Mouse (Mus musculus) heart, embryonic 10.5 days (tissue): ENCODE results near the gene Lims1. TPM values are rescaled to one million over a fixed set of nuclear protein-coding genes. Genes with fewer than 3 reads are reported as not detected.

Experiments
- DNase-seq: peaks from one replicate; pipeline ENCODE4 v3.0.0-alpha.2; 2017; ENCODE audit warnings: low spot score
- H3K27ac ChIP-seq: fragments of 300-500 bp; sonication (generic); 2 replicates; pipeline ENCODE4 v1.5.1; 2016; ENCODE audit warnings: mild to moderate bottlenecking
- H3K27me3 ChIP-seq: fragments of 300-500 bp; sonication (generic); 2 replicates; pipeline ENCODE4 v1.6.1; 2016; ENCODE audit warnings: mild to moderate bottlenecking; ENCODE audit not compliant: poor library complexity, insufficient read depth, severe bottlenecking
- H3K36me3 ChIP-seq: fragments of 300-500 bp; sonication (generic); 2 replicates; pipeline ENCODE4 v1.6.1; 2016; ENCODE audit warnings: mild to moderate bottlenecking, moderate library complexity
- H3K4me1 ChIP-seq: fragments of 300-500 bp; sonication (generic); 2 replicates; pipeline ENCODE4 v1.6.1; 2016; ENCODE audit warnings: mild to moderate bottlenecking
- H3K4me3 ChIP-seq: fragments of 300-500 bp; sonication (generic); 2 replicates; pipeline ENCODE4 v1.5.1; 2016; ENCODE audit warnings: mild to moderate bottlenecking, moderate library complexity
- H3K9me3 ChIP-seq: fragments of 300-500 bp; sonication (generic); 2 replicates; pipeline ENCODE4 v1.6.1; 2016; ENCODE audit warnings: mild to moderate bottlenecking, moderate library complexity
- WGBS: fragments of 180-500 bp; shearing (Covaris S2); methylation state at CpG from one replicate; pipeline ENCODE4 v1.1.7; 2016; 5-methylcytosine and 5-hydroxymethylcytosine counted together
- polyA plus RNA-seq: library from polyadenylated mRNA; unstranded; fragments of >200 nt; fragmentation: Nextera tagmentation; extraction: Ambion mirVana; gene quantifications from 2 replicates; pipeline ENCODE4 v1.2.1, GENCODE M21; 2016

The Lims1 gene
- polyA plus RNA-seq, 1 experiment from 2014 or later: 121 TPM

DNA sequence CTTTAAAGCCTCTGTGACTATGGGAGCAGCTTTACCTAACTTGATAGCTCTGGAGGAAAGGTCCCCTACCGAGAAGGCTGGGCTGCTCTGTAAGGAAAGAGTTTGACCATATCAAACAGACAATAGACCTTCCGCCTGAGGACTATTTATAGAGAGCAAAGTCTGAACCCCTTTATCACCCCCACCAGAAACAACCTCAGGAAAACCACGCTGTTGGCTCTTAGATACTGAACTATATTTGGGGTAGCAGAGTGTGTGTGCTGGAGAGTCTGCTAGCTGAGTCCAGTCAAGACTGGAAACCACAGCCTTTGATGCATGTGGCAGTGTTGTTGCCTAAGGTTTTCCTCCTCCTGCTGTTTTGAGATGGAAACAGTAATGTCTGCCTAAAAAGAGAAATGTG is 31.3 kb downstream of the Lims1 start:
- Histone ChIP-seq H3K36me3 (0 out of 2 replicates have a peak, but pooled peaks cover 5% of the 10 kb centered on the region), H3K27ac (peak overlapping the region; percentile 84), H3K4me1 (peaks cover 47% of the 10 kb centered on the region), H3K4me3 (peak overlapping the region; percentile 27; the same call in 1 of the 2 replicates), H3K27me3 (no peaks in the 10 kb centered on the region), H3K9me3 (no peaks in the 10 kb centered on the region)
- WGBS: 11% methylated on average over 3 of the region's 3 CpGs
- DNase-seq: peak; percentile 86

DNA sequence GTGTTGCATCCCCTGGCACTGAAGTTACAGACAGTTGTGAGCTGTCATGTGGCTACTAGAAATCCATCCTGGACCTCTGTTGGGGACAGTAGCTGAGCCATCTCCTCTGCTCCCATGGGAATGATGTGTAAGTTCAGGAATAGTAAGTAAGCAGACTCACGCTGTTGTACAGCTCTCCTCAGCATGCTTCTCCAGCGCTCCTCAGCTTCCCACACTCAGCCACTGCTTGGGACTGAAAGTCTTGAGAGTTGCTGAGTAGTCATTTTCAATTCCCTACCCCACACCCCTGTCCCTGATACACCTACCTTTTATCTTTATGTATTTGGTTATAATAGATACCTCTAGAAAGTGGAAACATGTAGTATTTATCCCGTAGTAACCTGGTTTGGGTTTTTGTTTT is 33.2 kb downstream of the Lims1 start:
- 89% methylated on average over 3 of the region's 3 CpGs for WGBS
- no peak for DNase-seq
- no peaks in the 10 kb centered on the region for H3K9me3 ChIP-seq
- no peaks in the 10 kb centered on the region for H3K27me3 ChIP-seq
- H3K4me3 ChIP-seq: no peak overlapping the region
- peaks cover 37% of the 10 kb centered on the region for H3K4me1 ChIP-seq
- H3K36me3 ChIP-seq: 0 out of 2 replicates have a peak, but pooled peaks cover 5% of the 10 kb centered on the region
- H3K27ac ChIP-seq: no peak overlapping the region

- DNase-seq: no peak
- no peaks in the 10 kb centered on the region for H3K36me3 ChIP-seq
- H3K4me1 ChIP-seq: peaks cover 33% of the 10 kb centered on the region
- no peak overlapping the region for H3K27ac ChIP-seq
- no peaks in the 10 kb centered on the region for H3K27me3 ChIP-seq
- H3K9me3 ChIP-seq: no peaks in the 10 kb centered on the region
- 70% methylated on average over 2 of the region's 2 CpGs for WGBS
- H3K4me3 ChIP-seq: no peak overlapping the region
Observed at GRCm38 (mm10) chr10:58359123-58359522, 35.9 kb downstream of the Lims1 start.

- Histone ChIP-seq H3K4me1 (peaks cover 32% of the 10 kb centered on the region), H3K27me3 (no peaks in the 10 kb centered on the region), H3K36me3 (no peaks in the 10 kb centered on the region), H3K4me3 (no peak overlapping the region), H3K27ac (no peak overlapping the region), H3K9me3 (no peaks in the 10 kb centered on the region)
- WGBS: 84% methylated on average over 7 of the region's 7 CpGs
- DNase-seq: no peak
Observed at GRCm38 (mm10) chr10:58359952-58360351, 36.7 kb downstream of the Lims1 start.

- no peak overlapping the region for H3K27ac ChIP-seq
- H3K4me3 ChIP-seq: no peak overlapping the region
- no peaks in the 10 kb centered on the region for H3K36me3 ChIP-seq
- DNase-seq: no peak
- no peaks in the 10 kb centered on the region for H3K9me3 ChIP-seq
- WGBS: 61% methylated on average over 1 of the region's 1 CpGs
- H3K4me1 ChIP-seq: peaks cover 25% of the 10 kb centered on the region
- no peaks in the 10 kb centered on the region for H3K27me3 ChIP-seq
Observed at GRCm38 (mm10) chr10:58362745-58363144, 39.5 kb downstream of the Lims1 start.

- H3K27ac ChIP-seq: peak overlapping the region; percentile 60; the same call in 1 of the 2 replicates
- H3K9me3 ChIP-seq: no peaks in the 10 kb centered on the region
- H3K4me1 ChIP-seq: peaks cover 45% of the 10 kb centered on the region
- no peak for DNase-seq
- H3K36me3 ChIP-seq: no peaks in the 10 kb centered on the region
- 83% methylated on average over 5 of the region's 5 CpGs for WGBS
- H3K4me3 ChIP-seq: no peak overlapping the region
- no peaks in the 10 kb centered on the region for H3K27me3 ChIP-seq
Observed at GRCm38 (mm10) chr10:58364770-58365515, 41.7 kb downstream of the Lims1 start.

DNA sequence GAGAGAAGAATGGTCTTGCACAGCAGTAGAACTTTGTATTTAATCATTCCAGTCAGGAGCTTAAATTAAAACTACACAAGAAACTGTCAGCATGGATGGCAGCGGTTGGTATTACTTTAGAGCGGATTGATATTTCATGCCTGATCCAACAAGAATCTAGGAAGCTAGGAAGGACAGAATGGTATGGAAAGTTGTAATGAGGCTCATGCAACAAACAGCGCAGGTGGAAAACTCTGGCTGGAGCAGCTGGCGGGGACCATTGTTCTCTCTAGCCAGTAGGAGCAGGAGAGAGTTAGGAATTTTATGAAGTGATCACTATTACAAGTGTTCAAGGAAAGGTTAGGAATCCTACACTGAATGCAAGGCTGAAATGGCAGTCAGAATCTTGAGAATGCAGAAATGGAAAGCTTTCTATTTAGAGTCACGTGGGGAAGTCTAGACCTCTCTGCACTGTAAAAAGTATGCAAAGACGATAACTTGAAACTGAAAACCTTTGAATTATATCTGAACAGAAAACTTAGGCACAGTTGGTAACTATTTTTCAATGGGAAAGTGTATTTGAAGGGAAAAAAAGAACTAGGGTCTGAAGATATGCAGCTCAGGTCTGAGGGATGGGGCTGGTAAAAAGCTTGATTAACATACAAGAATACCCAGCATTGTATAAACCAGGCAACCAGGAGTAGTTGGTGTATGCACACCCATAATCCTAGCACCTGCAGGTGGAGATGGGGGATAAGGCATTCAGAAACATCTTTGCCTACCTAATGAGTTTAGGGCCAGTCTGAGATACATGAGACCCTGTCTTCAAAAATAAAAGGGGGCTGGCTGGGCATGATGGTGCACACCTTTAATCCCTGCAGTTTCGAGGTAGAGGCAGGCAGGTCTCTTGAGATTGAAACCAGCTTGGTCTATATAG is 45.8 kb downstream of the Lims1 start:
- H3K9me3 ChIP-seq: no peaks in the 10 kb centered on the region
- H3K4me1 ChIP-seq: peaks cover 54% of the 10 kb centered on the region
- no peak overlapping the region for H3K4me3 ChIP-seq
- H3K36me3 ChIP-seq: no peaks in the 10 kb centered on the region
- H3K27ac ChIP-seq: peak overlapping the region; percentile 42; the same call in 1 of the 2 replicates
- WGBS: 75% methylated on average over 7 of the region's 7 CpGs
- no peak for DNase-seq
- no peaks in the 10 kb centered on the region for H3K27me3 ChIP-seq

GRCm38 (mm10) chr10:58369707-58370093 is 46.4 kb downstream of the Lims1 start:
- 10% methylated on average over 3 of the region's 3 CpGs for WGBS
- H3K4me3 ChIP-seq: no peak overlapping the region
- no peaks in the 10 kb centered on the region for H3K9me3 ChIP-seq
- no peaks in the 10 kb centered on the region for H3K27me3 ChIP-seq
- H3K27ac ChIP-seq: peak overlapping the region; percentile 85; the same call in 1 of the 2 replicates
- no peak for DNase-seq
- no peaks in the 10 kb centered on the region for H3K36me3 ChIP-seq
- H3K4me1 ChIP-seq: peaks cover 48% of the 10 kb centered on the region

DNA sequence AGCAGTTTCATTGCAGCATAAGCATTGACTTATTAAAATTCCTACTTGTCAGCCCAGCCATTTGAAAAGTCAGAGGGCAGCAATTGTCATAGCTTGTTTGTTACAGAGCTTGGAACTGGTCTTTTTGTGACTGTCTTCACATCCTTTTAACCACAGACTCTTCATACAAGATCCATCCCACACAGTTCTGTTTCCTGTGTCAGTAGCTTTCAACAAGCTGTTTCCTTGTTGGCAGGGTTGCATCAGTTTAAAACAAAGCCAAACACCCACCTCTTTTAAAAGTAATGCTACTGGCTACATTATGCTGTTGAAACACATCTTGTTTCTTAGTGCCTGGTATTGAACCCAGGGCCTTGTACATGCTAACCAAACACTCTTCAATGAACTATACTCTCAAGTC is 46.9 kb downstream of the Lims1 start:
- no peaks in the 10 kb centered on the region for H3K9me3 ChIP-seq
- H3K27me3 ChIP-seq: no peaks in the 10 kb centered on the region
- no peak overlapping the region for H3K4me3 ChIP-seq
- H3K36me3 ChIP-seq: no peaks in the 10 kb centered on the region
- peaks cover 43% of the 10 kb centered on the region for H3K4me1 ChIP-seq
- no peak for DNase-seq
- H3K27ac ChIP-seq: peak overlapping the region; percentile 85; the same call in 1 of the 2 replicates

- H3K27me3 ChIP-seq: no peaks in the 10 kb centered on the region
- peak overlapping the region; percentile 85 for H3K27ac ChIP-seq
- H3K4me3 ChIP-seq: no peak overlapping the region
- DNase-seq: no peak
- no peaks in the 10 kb centered on the region for H3K9me3 ChIP-seq
- H3K36me3 ChIP-seq: no peaks in the 10 kb centered on the region
- H3K4me1 ChIP-seq: peaks cover 41% of the 10 kb centered on the region
Observed at GRCm38 (mm10) chr10:58370559-58370958, 47.3 kb downstream of the Lims1 start.

DNA sequence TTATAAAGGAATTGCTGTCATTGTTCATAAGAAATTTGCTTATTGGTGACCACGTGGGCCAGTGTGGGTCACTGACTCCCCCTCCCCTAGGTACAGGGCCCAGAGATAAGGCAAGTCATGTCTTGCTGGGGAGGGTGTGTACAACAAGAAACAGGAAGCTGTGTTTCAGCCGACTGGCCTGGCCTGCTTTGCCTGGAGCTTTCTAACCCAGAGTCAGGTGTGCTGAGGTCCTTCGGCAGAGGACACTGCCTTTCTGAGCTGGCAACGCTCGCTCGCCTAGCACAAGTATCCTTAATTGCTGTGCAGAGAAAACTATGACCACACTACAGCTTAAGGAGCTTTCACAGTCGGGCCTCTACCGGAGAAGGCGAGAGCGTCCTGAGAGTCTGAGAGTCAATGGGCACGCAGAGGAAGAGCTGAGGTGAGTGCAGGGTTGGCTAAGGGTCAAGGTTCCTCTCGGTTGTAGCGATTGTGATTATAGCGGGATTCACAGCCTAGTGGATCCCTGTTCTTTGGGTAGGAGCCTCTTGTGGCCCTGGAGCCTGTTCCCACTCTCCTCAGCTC is 48.1 kb downstream of the Lims1 start:
- peak overlapping the region; percentile 85 for H3K27ac ChIP-seq
- peak; percentile 82 for DNase-seq

DNA sequence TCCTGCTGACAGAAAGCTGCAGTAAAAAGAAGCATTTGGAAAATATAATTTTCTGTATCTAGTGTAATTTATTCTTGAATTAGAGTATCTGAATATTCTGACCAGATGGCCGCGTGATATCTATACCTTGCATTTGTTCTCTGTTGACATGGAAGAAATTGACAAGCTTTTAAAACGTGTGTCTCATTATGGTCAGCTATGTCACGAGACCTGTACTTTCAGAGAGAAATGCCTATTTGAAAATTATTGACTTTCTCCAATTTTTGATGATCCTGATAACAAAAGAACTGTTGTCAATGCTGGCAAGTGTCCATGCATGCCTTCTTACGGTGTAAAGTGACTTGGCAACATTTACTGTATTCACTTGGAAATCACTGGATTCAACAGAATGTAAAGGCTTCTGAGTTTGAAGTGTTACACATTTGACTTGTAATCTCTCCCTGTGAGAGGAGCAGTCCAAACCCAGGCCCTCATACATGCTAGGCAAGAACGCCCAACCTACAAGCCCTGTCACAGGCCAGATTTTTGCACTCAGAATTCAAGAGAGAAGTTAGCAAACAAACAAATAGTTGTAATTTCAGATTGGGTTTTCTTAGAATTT is 49.3 kb downstream of the Lims1 start:
- Histone ChIP-seq H3K27me3 (no peaks in the 10 kb centered on the region), H3K4me1 (peaks cover 41% of the 10 kb centered on the region), H3K27ac (0 out of 2 replicates have a peak overlapping the region, but pooled peaks have one; percentile 7), H3K9me3 (no peaks in the 10 kb centered on the region), H3K36me3 (no peaks in the 10 kb centered on the region), H3K4me3 (no peak overlapping the region)
- DNase-seq: no peak
- 64% methylated on average over 6 of the region's 6 CpGs for WGBS

More for the DNA sequence above, 48.1 kb downstream of the Lims1 start:
- Histone ChIP-seq H3K36me3 (no peaks in the 10 kb centered on the region), H3K4me1 (peaks cover 41% of the 10 kb centered on the region), H3K9me3 (no peaks in the 10 kb centered on the region), H3K4me3 (peak overlapping the region; percentile 51), H3K27me3 (no peaks in the 10 kb centered on the region)
- 20% methylated on average over 14 of the region's 14 CpGs for WGBS
